Mouse (Mus musculus) stomach, postnatal 0 days (tissue): ENCODE results near the gene Fads2.

Experiments used
- CTCF ChIP-seq: IDR thresholded peaks from 2 replicates; pipeline ENCODE4 v1.5.1; 2016; ENCODE audit warnings: antibody characterized with exemption, low read depth, mild to moderate bottlenecking, moderate library complexity
- EP300 ChIP-seq: optimal IDR thresholded peaks from 2 replicates; pipeline ENCODE3; 2016; ENCODE audit warnings: antibody characterized with exemption

GRCm38 (mm10) chr19:10034356-10034755 lies 67.2 kb downstream of the Fads2 start:
- TF ChIP-seq CTCF (no peak), EP300 (no peak)
